ENCODE assay signal across 9 mouse cellular contexts in the genomic region with DNA sequence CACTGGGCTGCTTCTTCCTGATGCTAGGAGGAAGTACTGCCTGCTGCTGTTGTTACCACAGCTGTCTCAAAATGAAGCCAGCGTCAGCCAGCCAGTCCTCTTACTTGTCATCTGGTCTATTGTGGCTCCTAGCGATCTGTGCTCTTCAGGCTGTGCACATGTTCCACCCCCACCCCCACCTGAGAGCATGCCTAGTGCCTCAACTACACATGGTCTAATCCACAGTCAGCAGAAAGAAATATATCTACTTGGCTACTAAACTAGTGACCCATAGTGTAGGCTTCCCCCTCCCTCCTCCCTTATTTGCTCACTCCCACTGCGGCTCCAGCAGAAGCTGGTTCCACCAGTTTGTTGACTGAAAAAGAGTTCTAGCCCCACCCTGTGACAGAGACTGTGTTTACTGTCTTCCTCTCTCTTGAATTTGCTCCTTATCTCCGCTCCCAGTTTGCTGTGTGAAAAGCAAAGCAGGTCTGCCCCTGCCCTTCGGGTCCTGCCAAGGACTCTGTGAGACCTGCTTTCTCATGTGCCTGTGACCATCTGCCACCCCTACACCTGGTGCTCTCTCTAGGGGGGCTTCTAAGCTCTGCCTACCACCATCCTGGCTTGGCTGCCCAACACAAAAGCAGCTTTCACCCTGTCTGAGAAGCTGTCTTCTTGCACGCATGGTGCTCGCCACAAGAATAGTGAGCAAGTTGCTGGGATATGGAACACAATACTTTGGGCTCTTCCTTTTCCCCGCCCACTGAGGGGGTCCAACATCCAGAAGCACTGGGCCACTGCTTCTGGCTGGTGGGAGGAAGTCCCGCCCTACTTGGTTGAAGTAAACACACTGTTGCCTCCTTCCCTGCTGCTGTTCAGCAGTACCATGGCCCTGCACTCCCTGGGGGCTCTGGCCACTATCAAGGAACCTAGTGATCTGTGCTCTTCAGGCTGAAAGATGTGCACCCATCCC. TPM values are rescaled to one million over a fixed set of nuclear protein-coding genes. Genes with fewer than 3 reads are reported as not detected.
A peak's percentile ranks its signal among the peaks of the same experiment; 100 is the strongest.
DNase-seq lines count a peak whose midpoint lies in the region; ATAC-seq and TF ChIP-seq lines count a peak whose summit lies in the region.
"Had no signal": no experiment of that assay in that cellular context is flagged by ENCODE, and none has a peak within 500 bp of the region (broad histone marks: within the 10 kb centered on the region; RNA-seq: fewer than 3 reads in every experiment).

No protein-coding gene starts in this region.

- 34% methylated on average over 9 of the region's 9 CpGs for WGBS in heart, embryonic 14.5 days
- 37% methylated on average over 9 of the region's 9 CpGs for WGBS in heart, postnatal 0 days
- WGBS in midbrain, embryonic 12.5 days = 63% methylated on average over 9 of the region's 9 CpGs
- 36% methylated on average over 9 of the region's 9 CpGs for WGBS in kidney, adult 2 months

- no peaks in the 10 kb centered on the region for H3K4me1 ChIP-seq in heart, embryonic 14.5 days (ENCODE audit: control insufficient read depth in 2 of 2, insufficient read depth in 2 of 2, low read length in 2 of 2)
- H3K4me1 ChIP-seq in heart, postnatal 0 days (ENCODE audit: control insufficient read depth, insufficient read depth) = no peaks in the 10 kb centered on the region
- 0 out of 2 replicates have a peak, but pooled peaks cover 3% of the 10 kb centered on the region for H3K4me1 ChIP-seq in midbrain, embryonic 12.5 days
- H3K4me1 ChIP-seq in kidney, adult 2 months (ENCODE audit: control insufficient read depth, insufficient read depth, low read length) = no peaks in the 10 kb centered on the region

- H3K4me2 ChIP-seq in heart, embryonic 14.5 days (ENCODE audit: low read length) = peak overlapping the region; percentile 63
- peak overlapping the region; percentile 54 for H3K4me2 ChIP-seq in heart, postnatal 0 days (ENCODE audit: low read depth, low read length)
- H3K4me2 ChIP-seq in midbrain, embryonic 12.5 days (replicated peaks) = peak overlapping the region; percentile 30

- DNase-seq in heart, postnatal 14 days = no peak
- peak; percentile 80 for DNase-seq in brain, adult 2 months (ENCODE audit: low read depth, low spot score)
- DNase-seq in heart, postnatal 0 days (ENCODE audit: low spot score) = no peak
- DNase-seq in right cerebral cortex, adult 2 months (ENCODE audit: low spot score in 2 of 2) = no peak
- no peak for DNase-seq in adrenal gland, adult 8-10 months
- no peak for DNase-seq in kidney, adult 2 months

- H3K9ac ChIP-seq in heart, embryonic 14.5 days (ENCODE audit: low read length) = 0 out of 2 replicates have a peak overlapping the region, but pooled peaks have one; percentile 38
- no peak overlapping the region for H3K9ac ChIP-seq in heart, postnatal 0 days (replicated peaks; ENCODE audit: low read depth, low read length)
- H3K9ac ChIP-seq in midbrain, embryonic 12.5 days (replicated peaks) = no peak overlapping the region

- TF ChIP-seq CTCF in heart, postnatal 0 days (IDR thresholded peaks at IDR 0.05; ENCODE audit: low read depth) = no peak
- no peak for TF ChIP-seq CTCF in kidney, adult 2 months (conservative IDR thresholded peaks at IDR 0.05; ENCODE audit: insufficient read depth, insufficient read length, low read depth, low read length)

- peak overlapping the region; percentile 30 to 34 for H3K4me3 ChIP-seq in heart, embryonic 14.5 days (ENCODE audit: control insufficient read depth in 1 of 2, insufficient read depth in 1 of 2, low read depth in 1 of 2, low read length in 2 of 2)
- 0 out of 2 replicates have a peak overlapping the region, but pooled peaks have one; percentile 22 for H3K4me3 ChIP-seq in heart, postnatal 0 days (ENCODE audit: low read depth, low read length)
- H3K4me3 ChIP-seq in midbrain, embryonic 12.5 days = no peak overlapping the region
- H3K4me3 ChIP-seq in kidney, adult 2 months (ENCODE audit: insufficient read depth, low read depth, low read length) = no peak overlapping the region

- no peak overlapping the region for H3K27ac ChIP-seq in heart, embryonic 14.5 days (replicated peaks in 1 of 2; ENCODE audit: control insufficient read depth in 1 of 2, insufficient read depth in 1 of 2, low read depth in 2 of 2, low read length in 2 of 2)
- H3K27ac ChIP-seq in heart, postnatal 0 days (ENCODE audit: low read depth) = no peak overlapping the region
- H3K27ac ChIP-seq in midbrain, embryonic 12.5 days (replicated peaks) = no peak overlapping the region
- no peak overlapping the region for H3K27ac ChIP-seq in kidney, adult 2 months (ENCODE audit: insufficient read depth, low read depth, low read length)

- no peak for ATAC-seq in heart, embryonic 14.5 days (ENCODE audit: insufficient number of reproducible peaks, insufficient read depth, low FRiP score, low read depth)
- ATAC-seq in heart, postnatal 0 days (ENCODE audit: insufficient read depth, low read depth) = no peak
- peak; percentile 54 for ATAC-seq in midbrain, embryonic 12.5 days (ENCODE audit: low FRiP score, low read depth)
- ATAC-seq: Patski had no signal

- no peaks in the 10 kb centered on the region for H3K9me3 ChIP-seq in heart, embryonic 14.5 days (ENCODE audit: control insufficient read depth, low read length)
- no peaks in the 10 kb centered on the region for H3K9me3 ChIP-seq in heart, postnatal 0 days (replicated peaks; ENCODE audit: control insufficient read depth, low read length)
- H3K9me3 ChIP-seq in midbrain, embryonic 12.5 days = no peaks in the 10 kb centered on the region

- no peaks in the 10 kb centered on the region for H3K27me3 ChIP-seq in heart, embryonic 14.5 days (ENCODE audit: control insufficient read depth, insufficient read depth, low read length)
- no peaks in the 10 kb centered on the region for H3K27me3 ChIP-seq in heart, postnatal 0 days (ENCODE audit: control insufficient read depth, insufficient read depth, low read length)
- no peaks in the 10 kb centered on the region for H3K27me3 ChIP-seq in midbrain, embryonic 12.5 days
- no peaks in the 10 kb centered on the region for H3K27me3 ChIP-seq in kidney, adult 2 months (replicated peaks; ENCODE audit: control insufficient read depth, insufficient read depth, low read length)
- H3K27me3 ChIP-seq: Patski had no signal

- no peak for TF ChIP-seq POLR2A in kidney, adult 2 months (IDR thresholded peaks at IDR 0.05; ENCODE audit: low read depth, low read length)

- no peaks in the 10 kb centered on the region for H3K36me3 ChIP-seq in heart, embryonic 14.5 days (ENCODE audit: control insufficient read depth, insufficient read depth, low read length)
- H3K36me3 ChIP-seq in heart, postnatal 0 days (replicated peaks; ENCODE audit: control insufficient read depth, insufficient read depth, low read length) = no peaks in the 10 kb centered on the region
- H3K36me3 ChIP-seq in midbrain, embryonic 12.5 days = no peaks in the 10 kb centered on the region
- no peaks in the 10 kb centered on the region for H3K36me3 ChIP-seq in kidney, adult 2 months (ENCODE audit: control insufficient read depth, insufficient read depth, low read length)

- TF ChIP-seq EP300 in heart, postnatal 0 days (IDR thresholded peaks at IDR 0.05; ENCODE audit: low read depth) = no peak

- intact Hi-C loops in heart, postnatal 14 days (cut with DNase I) = no loop called here

RNA-seq across cellular contexts. Expression of a gene that starts 14.0 kb away (rescaled TPM):
- polyA plus RNA-seq in heart, embryonic 14.5 days (2014; fragmentation: Nextera tagmentation; extraction: Ambion mirVana) = not detected in 2 replicates
- under 1 TPM; 0.15 to 0.38 TPM for total RNA-seq in heart, postnatal 14 days (2021)
- total RNA-seq in heart, postnatal 0 days (2014; rRNA removed; ENCODE audit: low replicate concordance) = 0.15 TPM in 1 of 2 replicates, not detected in the other
- 0.11 and 0.12 TPM in 2 replicates for polyA plus RNA-seq in heart, postnatal 0 days (2015; fragmentation: Nextera tagmentation; extraction: Ambion mirVana)
- polyA plus RNA-seq in midbrain, embryonic 12.5 days (2016; fragmentation: Nextera tagmentation; extraction: Ambion mirVana) = 0.88 and 1.1 TPM in 2 replicates
- total RNA-seq in adrenal gland, adult 8-10 months (2022) = 1 to 10 TPM; 2.0 to 3.7 (median 3.0) TPM
- not detected in 2 replicates for polyA plus RNA-seq in kidney, adult 2 months (2012; rRNA removed)
- polyA plus RNA-seq: Patski had no signal

Comparison
In these comparisons a context has a peak if more than half of its experiments do, and no peak if none do; other contexts are left out.
1. H3K4me3 ChIP-seq: peak in heart, embryonic 14.5 days (2 of 2) and heart, postnatal 0 days (single experiment); none in midbrain, embryonic 12.5 days (single experiment) and kidney, adult 2 months (single experiment).
2. Peak in every context shown above with its lines, with median percentiles within 50 percentile points of each other: H3K4me2 ChIP-seq.